Mouse (Mus musculus): ENCODE data around the gene Fkbpl. TPM values are rescaled to one million over a fixed set of nuclear protein-coding genes. Genes with fewer than 3 reads are reported as not detected.

The Fkbpl gene
- total and polyA plus RNA-seq, 3 experiments: 5.5 to 8.2 (median 6.2) TPM

DNA sequence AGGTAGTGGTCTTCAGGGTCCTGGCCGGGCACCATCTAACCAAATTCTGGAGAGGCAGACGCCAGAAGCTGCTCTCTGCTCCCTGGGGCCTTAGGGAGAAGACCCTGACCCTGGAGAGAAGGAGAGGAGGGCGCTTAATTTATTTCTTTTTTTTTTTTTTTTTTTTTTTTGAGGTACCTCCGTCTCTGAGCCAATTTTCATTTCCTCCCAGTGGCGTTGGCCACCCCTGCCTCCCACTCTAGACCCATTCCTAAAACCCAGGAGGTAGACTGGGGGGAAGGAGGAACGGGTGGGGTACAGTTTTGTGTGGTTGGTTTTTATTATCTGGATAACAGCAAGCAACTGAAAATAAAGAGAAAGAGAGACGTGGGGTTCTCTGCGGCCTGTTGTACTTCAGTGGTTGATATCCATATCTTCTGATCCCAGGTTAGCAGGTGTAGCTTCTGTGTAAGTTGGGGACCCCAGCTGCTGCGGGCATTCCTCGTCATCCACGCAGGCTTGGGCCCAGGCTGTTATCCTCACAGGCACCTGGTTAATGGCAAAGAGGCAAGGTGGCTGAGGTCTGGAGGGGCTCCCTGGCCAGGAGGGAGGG, 31.4 kb upstream of the Fkbpl start:
- dilution Hi-C loops (cut with MboI; ENCODE audit: extremely low pct_ligation_motif_present, extremely low pct_unique_long_range_greater_than_20kb, low sequenced_read_pairs): no loop called here
- no peak overlapping the region for H3K9ac ChIP-seq (ENCODE audit: insufficient read depth, low read depth)

DNA sequence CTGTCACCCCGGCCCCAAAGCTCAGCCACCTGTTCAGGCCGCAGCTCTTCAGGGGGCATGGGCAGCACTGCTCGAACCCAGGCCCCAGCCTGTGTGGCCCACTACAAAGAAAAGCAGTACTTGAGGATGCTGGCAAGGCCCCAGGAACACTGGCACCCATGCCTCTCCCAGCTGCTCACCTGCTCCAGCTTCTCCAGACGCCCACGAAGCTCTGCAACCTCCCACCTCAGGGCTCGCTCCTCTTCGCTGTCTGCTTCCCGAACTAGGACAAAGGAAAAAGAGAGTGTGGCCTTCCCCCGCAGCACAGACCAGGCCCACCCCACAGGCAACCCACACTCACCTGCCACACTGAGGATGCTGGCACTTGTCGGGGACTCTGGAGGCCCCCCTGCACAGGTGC, 30.7 kb upstream of the Fkbpl start:
- Histone ChIP-seq H3K4me1 (ENCODE audit: control insufficient read depth in 1 of 2, insufficient read depth in 2 of 2) (peaks cover 0 to 2% of the 10 kb centered on the region in 2 experiments; a peak in 1 of 4 replicates), H3K27ac (ENCODE audit: insufficient read depth, low read depth) (no peak overlapping the region), H3K36me3 (replicated peaks in 1 of 2; ENCODE audit: control insufficient read depth in 1 of 2, insufficient read depth in 1 of 2, low read length in 1 of 2) (peaks cover 39 to 66% of the 10 kb centered on the region in 2 experiments), H3K4me2 (ENCODE audit: insufficient read depth, low read depth, poor library complexity, severe bottlenecking) (no peak overlapping the region), H3K9ac (ENCODE audit: insufficient read depth, low read depth) (no peak overlapping the region), H3K79me2 (replicated peaks; ENCODE audit: control insufficient read depth, extremely low read depth, insufficient read depth, poor library complexity, severe bottlenecking) (no peaks in the 10 kb centered on the region), H3K4me3 (replicated peaks in 1 of 3; ENCODE audit: low read depth in 2 of 3, low read length in 2 of 3, poor library complexity in 1 of 3) (no peak overlapping the region), H3K27me3 (replicated peaks) (no peaks in the 10 kb centered on the region), H3K9me3 (replicated peaks; ENCODE audit: low read length) (no peaks in the 10 kb centered on the region)
- TF ChIP-seq IRF4 (IDR thresholded peaks at IDR 0.05; ENCODE audit: low read depth, low read length) (no peak), SIN3A (IDR thresholded peaks at IDR 0.05; ENCODE audit: low read length) (no peak), TCF12 (IDR thresholded peaks at IDR 0.05; ENCODE audit: low read depth, low read length) (no peak), RAD21 (IDR thresholded peaks at IDR 0.05; ENCODE audit: low read depth, low read length) (no peak), JUND (conservative IDR thresholded peaks at IDR 0.05; ENCODE audit: low read depth, low read length) (no peak), USF2 (conservative IDR thresholded peaks at IDR 0.05; ENCODE audit: low read depth, low read length) (no peak), MAX (IDR thresholded peaks at IDR 0.05; ENCODE audit: low read length) (no peak), POLR2A (IDR thresholded peaks at IDR 0.05; ENCODE audit: low read depth, low read length) (no peak), NRF1 (IDR thresholded peaks at IDR 0.05; ENCODE audit: low read depth, low read length) (no peak), PAX5 (IDR thresholded peaks at IDR 0.05; ENCODE audit: low read length) (no peak), ZMIZ1 (IDR thresholded peaks at IDR 0.05; ENCODE audit: low read depth, low read length) (no peak), NELFE (IDR thresholded peaks at IDR 0.05; ENCODE audit: low read depth, low read length) (no peak), MAZ (IDR thresholded peaks at IDR 0.05; ENCODE audit: low read depth, low read length) (no peak)
- dilution Hi-C loops (cut with MboI; ENCODE audit: extremely low pct_ligation_motif_present, extremely low pct_unique_long_range_greater_than_20kb, low sequenced_read_pairs) (no loop called here), in situ Hi-C loops (cut with MboI; ENCODE audit: low pct_ligation_motif_present, low pct_unique_long_range_greater_than_20kb, low sequenced_read_pairs) (no loop called here)
- no peak for DNase-seq (ENCODE audit: extremely low read depth)

More for the DNA sequence above, 31.4 kb upstream of the Fkbpl start:
- no peaks in the 10 kb centered on the region for H3K27me3 ChIP-seq (replicated peaks)
- DNase-seq (ENCODE audit: extremely low read depth): no peak
- no peaks in the 10 kb centered on the region for H3K79me2 ChIP-seq (replicated peaks; ENCODE audit: control insufficient read depth, extremely low read depth, insufficient read depth, poor library complexity, severe bottlenecking)
- in situ Hi-C loops (cut with MboI; ENCODE audit: low pct_ligation_motif_present, low pct_unique_long_range_greater_than_20kb, low sequenced_read_pairs): no loop called here
- peaks cover 39 to 73% of the 10 kb centered on the region in 2 experiments for H3K36me3 ChIP-seq (replicated peaks in 1 of 2; ENCODE audit: control insufficient read depth in 1 of 2, insufficient read depth in 1 of 2, low read length in 1 of 2)
- H3K9me3 ChIP-seq (replicated peaks; ENCODE audit: low read length): no peaks in the 10 kb centered on the region
- peaks cover 2 to 9% of the 10 kb centered on the region in 2 experiments; a peak in 2 of 4 replicates for H3K4me1 ChIP-seq (ENCODE audit: control insufficient read depth in 1 of 2, insufficient read depth in 2 of 2)
- H3K4me3 ChIP-seq (replicated peaks in 1 of 3; ENCODE audit: low read depth in 2 of 3, low read length in 2 of 3, poor library complexity in 1 of 3): no peak overlapping the region
- no peak overlapping the region for H3K4me2 ChIP-seq (ENCODE audit: insufficient read depth, low read depth, poor library complexity, severe bottlenecking)
- TF ChIP-seq NELFE (IDR thresholded peaks at IDR 0.05; ENCODE audit: low read depth, low read length): no peak
- TF ChIP-seq MXI1 (IDR thresholded peaks at IDR 0.05; ENCODE audit: low read depth, low read length): no peak
- TF ChIP-seq MYC (IDR thresholded peaks at IDR 0.05; ENCODE audit: low read depth, low read length): no peak
- no peak for TF ChIP-seq E2F4 (IDR thresholded peaks at IDR 0.05; ENCODE audit: insufficient replicate concordance, low read depth, low read length)
- TF ChIP-seq HCFC1 (IDR thresholded peaks at IDR 0.05; ENCODE audit: low read depth, low read length): no peak
- no peak for TF ChIP-seq ETS1 (conservative IDR thresholded peaks at IDR 0.05; ENCODE audit: low read depth, low read length)
- no peak for TF ChIP-seq PAX5 (IDR thresholded peaks at IDR 0.05; ENCODE audit: low read length)
- TF ChIP-seq GABPA (IDR thresholded peaks at IDR 0.05; ENCODE audit: insufficient replicate concordance, low read depth, low read length): no peak
- TF ChIP-seq TBP (conservative IDR thresholded peaks at IDR 0.05; ENCODE audit: low read depth, low read length): no peak
- TF ChIP-seq NRF1 (IDR thresholded peaks at IDR 0.05; ENCODE audit: low read depth, low read length): no peak
- no peak for TF ChIP-seq RCOR1 (conservative IDR thresholded peaks at IDR 0.05; ENCODE audit: low read depth, low read length)
- no peak for TF ChIP-seq POLR2AphosphoS2 (IDR thresholded peaks at IDR 0.05; ENCODE audit: low read depth, low read length)
- no peak for TF ChIP-seq RAD21 (IDR thresholded peaks at IDR 0.05; ENCODE audit: low read depth, low read length)
- TF ChIP-seq UBTF (IDR thresholded peaks at IDR 0.05; ENCODE audit: low read depth, low read length): no peak
- no peak for TF ChIP-seq SIN3A (IDR thresholded peaks at IDR 0.05; ENCODE audit: low read length)
- TF ChIP-seq EP300 (IDR thresholded peaks at IDR 0.05; ENCODE audit: low read length): no peak
- TF ChIP-seq TCF12 (IDR thresholded peaks at IDR 0.05; ENCODE audit: low read depth, low read length): no peak
- TF ChIP-seq CTCF (conservative IDR thresholded peaks at IDR 0.05 in 1 of 2, IDR thresholded peaks at IDR 0.05 in 1 of 2; ENCODE audit: low read depth in 2 of 2, low read length in 2 of 2): no peak
- H3K27ac ChIP-seq (ENCODE audit: insufficient read depth, low read depth): no peak overlapping the region

Data from CH12.LX (cell line).